Mouse (Mus musculus): Measurements from ENCODE around the gene Agps. TPM values are rescaled to one million over a fixed set of nuclear protein-coding genes. Genes with fewer than 3 reads are reported as not detected.
A peak's percentile ranks its signal among the peaks of the same experiment; 100 is the strongest.
"Not testable (repeated sequence)": the region's sequence is repeated elsewhere in the genome, so short reads cannot be mapped to it uniquely, and the experiment has no call there.

The Agps gene
- polyA plus RNA-seq, 1 experiment from 2014 or later = 14.2 TPM

GRCm38 (mm10) chr2:75928011-75928410 is 96.0 kb downstream of the Agps start:
- H3K36me3 ChIP-seq (ENCODE audit: insufficient read depth, low read length) = peaks cover 17% of the 10 kb centered on the region; the same call in 1 of the 2 replicates
- H3K4me2 ChIP-seq (replicated peaks; ENCODE audit: low read depth, low read length) = no peak overlapping the region
- ATAC-seq (no peak), DNase-seq (ENCODE audit: low spot score) (no peak)
- WGBS = 94% methylated on average over 3 of the region's 3 CpGs
- H3K27ac ChIP-seq (ENCODE audit: low read length) = no peak overlapping the region
- no peak for TF ChIP-seq CTCF (IDR thresholded peaks at IDR 0.05)
- no peak for TF ChIP-seq EP300 (IDR thresholded peaks at IDR 0.05)
- no peaks in the 10 kb centered on the region for H3K27me3 ChIP-seq (replicated peaks; ENCODE audit: insufficient read depth, low read length)
- no peak overlapping the region for H3K9ac ChIP-seq (replicated peaks; ENCODE audit: low read depth)
- H3K4me3 ChIP-seq (ENCODE audit: low read depth, low read length) = no peak overlapping the region
- H3K9me3 ChIP-seq (ENCODE audit: low read length) = no peaks in the 10 kb centered on the region
- no peaks in the 10 kb centered on the region for H3K4me1 ChIP-seq (ENCODE audit: insufficient read depth, low read depth, low read length)

DNA sequence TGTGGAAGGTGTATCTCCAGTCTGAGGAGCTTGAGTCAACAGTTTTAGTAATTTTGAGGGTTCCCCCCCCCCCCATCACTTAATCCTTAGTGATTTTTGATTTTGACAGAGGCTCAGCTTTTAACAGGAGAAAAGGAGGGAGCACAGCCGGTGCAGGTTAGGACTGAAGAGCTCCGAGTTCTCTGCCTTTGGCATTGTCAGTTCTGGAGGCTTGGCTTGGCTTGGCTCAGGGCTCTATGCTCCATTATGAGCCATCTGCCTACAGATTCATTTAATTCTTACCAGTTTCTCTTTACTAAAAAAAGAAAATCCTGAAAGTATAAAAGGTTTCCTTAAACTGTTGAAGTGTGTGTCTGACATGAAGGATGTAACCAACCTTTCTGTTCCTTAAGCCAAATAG is 97.2 kb downstream of the Agps start:
- 81% methylated on average over 2 of the region's 2 CpGs for WGBS
- H3K4me3 ChIP-seq (ENCODE audit: low read depth, low read length) = no peak overlapping the region
- no peak overlapping the region for H3K9ac ChIP-seq (replicated peaks; ENCODE audit: low read depth)
- no peaks in the 10 kb centered on the region for H3K9me3 ChIP-seq (ENCODE audit: low read length)
- TF ChIP-seq EP300 (IDR thresholded peaks at IDR 0.05) (no peak), CTCF (IDR thresholded peaks at IDR 0.05) (no peak)
- peaks cover 17% of the 10 kb centered on the region; the same call in 1 of the 2 replicates for H3K36me3 ChIP-seq (ENCODE audit: insufficient read depth, low read length)
- no peaks in the 10 kb centered on the region for H3K4me1 ChIP-seq (ENCODE audit: insufficient read depth, low read depth, low read length)
- H3K27ac ChIP-seq (ENCODE audit: low read length) = no peak overlapping the region
- H3K27me3 ChIP-seq (replicated peaks; ENCODE audit: insufficient read depth, low read length) = no peaks in the 10 kb centered on the region
- ATAC-seq (no peak), DNase-seq (ENCODE audit: low spot score) (no peak)
- no peak overlapping the region for H3K4me2 ChIP-seq (replicated peaks; ENCODE audit: low read depth, low read length)

GRCm38 (mm10) chr2:75929786-75930444 is 97.9 kb downstream of the Agps start:
- no peak overlapping the region for H3K4me3 ChIP-seq (ENCODE audit: low read depth, low read length)
- ATAC-seq = no peak
- DNase-seq (ENCODE audit: low spot score) = no peak
- TF ChIP-seq EP300 (IDR thresholded peaks at IDR 0.05) (no peak), CTCF (IDR thresholded peaks at IDR 0.05) (no peak)
- H3K36me3 ChIP-seq (ENCODE audit: insufficient read depth, low read length) = peaks cover 17% of the 10 kb centered on the region; the same call in 1 of the 2 replicates
- H3K4me2 ChIP-seq (replicated peaks; ENCODE audit: low read depth, low read length) = no peak overlapping the region
- H3K27me3 ChIP-seq (replicated peaks; ENCODE audit: insufficient read depth, low read length) = no peaks in the 10 kb centered on the region
- no peaks in the 10 kb centered on the region for H3K9me3 ChIP-seq (ENCODE audit: low read length)
- H3K4me1 ChIP-seq (ENCODE audit: insufficient read depth, low read depth, low read length) = no peaks in the 10 kb centered on the region
- 86% methylated on average over 6 of the region's 6 CpGs for WGBS
- no peak overlapping the region for H3K9ac ChIP-seq (replicated peaks; ENCODE audit: low read depth)
- H3K27ac ChIP-seq (ENCODE audit: low read length) = no peak overlapping the region

DNA sequence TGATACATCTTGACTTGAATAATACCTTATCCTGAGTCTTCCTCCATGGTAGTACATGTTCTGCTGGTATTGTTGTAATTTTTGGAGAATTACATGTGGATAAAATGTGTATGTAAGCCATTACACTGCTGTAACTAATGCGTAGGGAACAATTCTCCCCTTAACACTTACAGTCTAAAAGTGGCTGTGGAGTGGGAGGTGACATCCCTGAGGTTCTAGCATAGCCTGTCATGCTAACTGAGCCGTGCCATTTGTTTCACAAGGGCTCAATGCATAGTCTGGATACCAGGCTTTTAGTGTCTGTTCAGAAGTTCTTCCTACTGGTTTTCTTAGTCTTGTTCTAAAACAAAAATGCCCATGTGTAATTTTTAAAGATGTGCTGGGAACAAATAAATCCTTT is 99.0 kb downstream of the Agps start:
- WGBS = 86% methylated on average over 2 of the region's 2 CpGs
- TF ChIP-seq CTCF (IDR thresholded peaks at IDR 0.05) = no peak
- TF ChIP-seq EP300 (IDR thresholded peaks at IDR 0.05) = no peak
- peaks cover 17% of the 10 kb centered on the region; the same call in 1 of the 2 replicates for H3K36me3 ChIP-seq (ENCODE audit: insufficient read depth, low read length)
- no peak overlapping the region for H3K4me3 ChIP-seq (ENCODE audit: low read depth, low read length)
- H3K27ac ChIP-seq (ENCODE audit: low read length) = no peak overlapping the region
- no peak overlapping the region for H3K9ac ChIP-seq (replicated peaks; ENCODE audit: low read depth)
- ATAC-seq = no peak
- H3K9me3 ChIP-seq (ENCODE audit: low read length) = no peaks in the 10 kb centered on the region
- H3K27me3 ChIP-seq (replicated peaks; ENCODE audit: insufficient read depth, low read length) = no peaks in the 10 kb centered on the region
- DNase-seq (ENCODE audit: low spot score) = no peak
- H3K4me1 ChIP-seq (ENCODE audit: insufficient read depth, low read depth, low read length) = no peaks in the 10 kb centered on the region
- no peak overlapping the region for H3K4me2 ChIP-seq (replicated peaks; ENCODE audit: low read depth, low read length)

- no peak for DNase-seq (ENCODE audit: low spot score)
- Histone ChIP-seq H3K9ac (replicated peaks; ENCODE audit: low read depth) (no peak overlapping the region), H3K27me3 (replicated peaks; ENCODE audit: insufficient read depth, low read length) (no peaks in the 10 kb centered on the region), H3K27ac (ENCODE audit: low read length) (no peak overlapping the region), H3K4me1 (ENCODE audit: insufficient read depth, low read depth, low read length) (no peaks in the 10 kb centered on the region), H3K9me3 (ENCODE audit: low read length) (no peaks in the 10 kb centered on the region), H3K36me3 (ENCODE audit: insufficient read depth, low read length) (peaks cover 12% of the 10 kb centered on the region; the same call in 1 of the 2 replicates), H3K4me2 (replicated peaks; ENCODE audit: low read depth, low read length) (no peak overlapping the region), H3K4me3 (ENCODE audit: low read depth, low read length) (no peak overlapping the region)
- ATAC-seq = no peak
- TF ChIP-seq EP300 (IDR thresholded peaks at IDR 0.05) (no peak), CTCF (IDR thresholded peaks at IDR 0.05) (no peak)
- 32% methylated on average over 7 of the region's 7 CpGs for WGBS
Measured at GRCm38 (mm10) chr2:75933541-75933940, 101.6 kb downstream of the Agps start.

- not testable (repeated sequence) for H3K27me3 ChIP-seq (replicated peaks; ENCODE audit: insufficient read depth, low read length); H3K4me2 ChIP-seq (replicated peaks; ENCODE audit: low read depth, low read length); H3K9ac ChIP-seq (replicated peaks; ENCODE audit: low read depth); H3K4me1 ChIP-seq (ENCODE audit: insufficient read depth, low read depth, low read length); DNase-seq (ENCODE audit: low spot score); H3K4me3 ChIP-seq (ENCODE audit: low read depth, low read length); H3K36me3 ChIP-seq (ENCODE audit: insufficient read depth, low read length); ATAC-seq; H3K9me3 ChIP-seq (ENCODE audit: low read length); H3K27ac ChIP-seq (ENCODE audit: low read length)
- 72% methylated on average over 2 of the region's 2 CpGs for WGBS
Measured at GRCm38 (mm10) chr2:75936685-75937084, 104.7 kb downstream of the Agps start.

- not testable (repeated sequence) for H3K4me1 ChIP-seq (ENCODE audit: insufficient read depth, low read depth, low read length); H3K27me3 ChIP-seq (replicated peaks; ENCODE audit: insufficient read depth, low read length); H3K9me3 ChIP-seq (ENCODE audit: low read length); H3K36me3 ChIP-seq (ENCODE audit: insufficient read depth, low read length); ATAC-seq; DNase-seq (ENCODE audit: low spot score); H3K27ac ChIP-seq (ENCODE audit: low read length)
- WGBS = 75% methylated on average over 12 of the region's 17 CpGs
- H3K4me3 ChIP-seq (ENCODE audit: low read depth, low read length) = peak overlapping the region; percentile 47
- peak overlapping the region; percentile 27 for H3K9ac ChIP-seq (replicated peaks; ENCODE audit: low read depth)
- H3K4me2 ChIP-seq (replicated peaks; ENCODE audit: low read depth, low read length) = peak overlapping the region; percentile 58
Measured at GRCm38 (mm10) chr2:75937520-75938116, 105.6 kb downstream of the Agps start.
